Mouse (Mus musculus): ENCODE results near the gene Olfr1183.
"Not testable (repeated sequence)": the region's sequence is repeated elsewhere in the genome, so short reads cannot be mapped to it uniquely, and the experiment has no call there.

Gene Olfr1183

GRCm38 (mm10) chr2:88454567-88454966 is at the start of gene Olfr1183:
Olfr1183 (plus strand) TSS chr2:88454867.
- DNase-seq = not testable (repeated sequence)

GRCm38 (mm10) chr2:88406353-88406752 is 48.3 kb upstream of the Olfr1183 start, which contains the start of gene Olfr1179:
Olfr1179 (minus strand) TSS chr2:88406453.
- no peak for DNase-seq

- no peak for DNase-seq
Measured at GRCm38 (mm10) chr2:88419051-88419450, 35.6 kb upstream of the Olfr1183 start, which contains the start of gene Olfr1180. Olfr1180 (minus strand) TSS chr2:88419151.

- DNase-seq = no peak
Measured at GRCm38 (mm10) chr2:88426071-88426470, 28.6 kb upstream of the Olfr1183 start, which contains the start of gene Olfr1181. Olfr1181 (minus strand) TSS chr2:88426171.

- DNase-seq = no peak
Measured at GRCm38 (mm10) chr2:88449031-88449430, 5.6 kb upstream of the Olfr1183 start, which contains the start of gene Gm13757. Gm13757 (minus strand) TSS chr2:88449131.

- DNase-seq = no peak
Measured at GRCm38 (mm10) chr2:88483298-88483697, 28.6 kb downstream of the Olfr1183 start, which contains the start of gene Olfr1184. Olfr1184 (plus strand) TSS chr2:88483598.

GRCm38 (mm10) chr2:88493020-88493419 is 38.4 kb downstream of the Olfr1183 start, which contains the start of gene Olfr1185-ps1:
Olfr1185-ps1 (plus strand) TSS chr2:88493320.
- no peak for DNase-seq

GRCm38 (mm10) chr2:88518251-88518650 is 63.6 kb downstream of the Olfr1183 start, which contains the start of gene Olfr1186:
Olfr1186 (plus strand) TSS chr2:88518551.
- DNase-seq = no peak

All from kidney, adult 8-10 months (tissue).